In genomic region chr4:43957846-43958461, GRCm38 (mm10) we compare ENCODE assay signal across 8 mouse cellular contexts. TPM values are rescaled to one million over a fixed set of nuclear protein-coding genes. Genes with fewer than 3 reads are reported as not detected.
DNase-seq lines count a peak whose midpoint lies in the region; ATAC-seq and TF ChIP-seq lines count a peak whose summit lies in the region.

No protein-coding gene starts in this region.

- DNase-seq in kidney, adult 11 months, result no peak
- DNase-seq in Patski (ENCODE audit: low read depth, low spot score), result no peak
- DNase-seq in forebrain, postnatal 0 days, result peak; percentile 86
- DNase-seq in liver, postnatal 0 days, result peak; percentile 66
- no peak for DNase-seq in adrenal gland, adult 8-10 months

- no peaks in the 10 kb centered on the region for H3K27me3 ChIP-seq in kidney, embryonic 14.5 days (ENCODE audit: control insufficient read depth, insufficient read depth, low read length)
- no peaks in the 10 kb centered on the region for H3K27me3 ChIP-seq in Patski
- no peaks in the 10 kb centered on the region for H3K27me3 ChIP-seq in forebrain, postnatal 0 days (ENCODE audit: insufficient read depth, low read length)
- no peaks in the 10 kb centered on the region for H3K27me3 ChIP-seq in hindbrain, embryonic 15.5 days
- H3K27me3 ChIP-seq in liver, postnatal 0 days (ENCODE audit: insufficient read depth, low read length), result no peaks in the 10 kb centered on the region

- TF ChIP-seq POLR2A in olfactory bulb, adult 2 months (IDR thresholded peaks at IDR 0.05; ENCODE audit: insufficient read depth, low read depth, low read length), result no peak

- CTCF ChIA-PET in Patski (lab: Charles Lee), result interaction anchor here (1.3 to 2.1 kb wide), 2 partner anchors 10 to 23 kb away, joined by 4 to 7 read pairs; no protein-coding TSS in a partner anchor

- in situ Hi-C loops in Patski (cut with MboI; ENCODE audit: low pct_unique_long_range_greater_than_20kb), result no loop called here

- 0 out of 2 replicates have a peak, but pooled peaks cover 18% of the 10 kb centered on the region for H3K4me1 ChIP-seq in kidney, embryonic 14.5 days (ENCODE audit: control insufficient read depth, insufficient read depth, low read length)
- H3K4me1 ChIP-seq in forebrain, postnatal 0 days (ENCODE audit: insufficient read depth), result peaks cover 6% of the 10 kb centered on the region
- H3K4me1 ChIP-seq in hindbrain, embryonic 15.5 days (replicated peaks), result peaks cover 30% of the 10 kb centered on the region
- peaks cover 47% of the 10 kb centered on the region for H3K4me1 ChIP-seq in liver, postnatal 0 days (ENCODE audit: insufficient read depth)
- H3K4me1 ChIP-seq in olfactory bulb, adult 2 months (ENCODE audit: control insufficient read depth, insufficient read depth, low read length), result peaks cover 15% of the 10 kb centered on the region

- H3K9me3 ChIP-seq in kidney, embryonic 14.5 days (ENCODE audit: control insufficient read depth, low read length), result no peaks in the 10 kb centered on the region
- no peaks in the 10 kb centered on the region for H3K9me3 ChIP-seq in forebrain, postnatal 0 days (ENCODE audit: low read length)
- no peaks in the 10 kb centered on the region for H3K9me3 ChIP-seq in hindbrain, embryonic 15.5 days
- H3K9me3 ChIP-seq in liver, postnatal 0 days (ENCODE audit: low read length), result no peaks in the 10 kb centered on the region

- H3K27ac ChIP-seq in kidney, embryonic 14.5 days (ENCODE audit: low read depth, low read length), result peak overlapping the region; percentile 67; the same call in 1 of the 2 replicates
- peak overlapping the region; percentile 73 for H3K27ac ChIP-seq in forebrain, postnatal 0 days (ENCODE audit: low read depth, low read length)
- H3K27ac ChIP-seq in hindbrain, embryonic 15.5 days (replicated peaks), result peak overlapping the region; percentile 81
- H3K27ac ChIP-seq in liver, postnatal 0 days (ENCODE audit: low read depth), result peak overlapping the region; percentile 81
- no peak overlapping the region for H3K27ac ChIP-seq in olfactory bulb, adult 2 months (ENCODE audit: insufficient read depth, low read depth, low read length)

- H3K36me3 ChIP-seq in kidney, embryonic 14.5 days (ENCODE audit: control insufficient read depth, insufficient read depth, low read length), result no peaks in the 10 kb centered on the region
- no peaks in the 10 kb centered on the region for H3K36me3 ChIP-seq in forebrain, postnatal 0 days (ENCODE audit: insufficient read depth)
- H3K36me3 ChIP-seq in hindbrain, embryonic 15.5 days, result no peaks in the 10 kb centered on the region
- H3K36me3 ChIP-seq in liver, postnatal 0 days (replicated peaks; ENCODE audit: insufficient read depth, low read length), result no peaks in the 10 kb centered on the region

- TF ChIP-seq CTCF in Patski (IDR thresholded peaks at IDR 0.05), result no peak
- TF ChIP-seq CTCF in forebrain, postnatal 0 days (IDR thresholded peaks at IDR 0.05; ENCODE audit: low read depth), result no peak
- no peak for TF ChIP-seq CTCF in liver, postnatal 0 days (IDR thresholded peaks at IDR 0.05; ENCODE audit: low read depth)
- TF ChIP-seq CTCF in olfactory bulb, adult 2 months (IDR thresholded peaks at IDR 0.05; ENCODE audit: insufficient read depth, low read depth, low read length), result no peak

- H3K9ac ChIP-seq in kidney, embryonic 14.5 days (ENCODE audit: low read depth, low read length), result peak overlapping the region; percentile 63
- peak overlapping the region; percentile 90 for H3K9ac ChIP-seq in forebrain, postnatal 0 days
- H3K9ac ChIP-seq in hindbrain, embryonic 15.5 days, result peak overlapping the region; percentile 76
- H3K9ac ChIP-seq in liver, postnatal 0 days (replicated peaks), result peak overlapping the region; percentile 73

- peak overlapping the region; percentile 93 for H3K4me2 ChIP-seq in kidney, embryonic 14.5 days (replicated peaks; ENCODE audit: low read depth, low read length)
- peak overlapping the region; percentile 96 for H3K4me2 ChIP-seq in forebrain, postnatal 0 days (ENCODE audit: low read depth)
- H3K4me2 ChIP-seq in hindbrain, embryonic 15.5 days, result peak overlapping the region; percentile 99
- H3K4me2 ChIP-seq in liver, postnatal 0 days (ENCODE audit: low read depth, low read length), result peak overlapping the region; percentile 93

- TF ChIP-seq EP300 in liver, postnatal 0 days (IDR thresholded peaks at IDR 0.05; ENCODE audit: low read depth), result no peak

- WGBS in kidney, embryonic 14.5 days, result under 1% methylated on average over 26 of the region's 26 CpGs
- 2% methylated on average over 26 of the region's 26 CpGs for WGBS in forebrain, postnatal 0 days
- under 1% methylated on average over 26 of the region's 26 CpGs for WGBS in hindbrain, embryonic 15.5 days
- under 1% methylated on average over 26 of the region's 26 CpGs for WGBS in liver, postnatal 0 days (ENCODE audit: insufficient replicate concordance)
- under 1% methylated on average over 26 of the region's 26 CpGs for WGBS in olfactory bulb, adult 2 months

- ATAC-seq in kidney, embryonic 14.5 days (ENCODE audit: low FRiP score, low TSS enrichment), result peak; percentile 78
- ATAC-seq in Patski, result peak; percentile 62
- ATAC-seq in forebrain, postnatal 0 days, result peak; percentile 74
- peak; percentile 78 for ATAC-seq in hindbrain, embryonic 15.5 days (ENCODE audit: low FRiP score, low read depth)
- ATAC-seq in liver, postnatal 0 days, result peak; percentile 25

- POLR2A ChIA-PET in Patski (lab: Charles Lee), result interaction anchor here (1.5 to 1.6 kb wide), 2 partner anchors 16 to 21 kb away, joined by 6 read pairs; no protein-coding TSS in a partner anchor

- H3K4me3 ChIP-seq in kidney, embryonic 14.5 days (ENCODE audit: low read length), result peak overlapping the region; percentile 67
- peak overlapping the region; percentile 78 for H3K4me3 ChIP-seq in forebrain, postnatal 0 days (ENCODE audit: low read depth, low read length)
- peak overlapping the region; percentile 83 for H3K4me3 ChIP-seq in hindbrain, embryonic 15.5 days
- H3K4me3 ChIP-seq in liver, postnatal 0 days (ENCODE audit: low read depth, low read length), result peak overlapping the region; percentile 65
- peak overlapping the region; percentile 57 for H3K4me3 ChIP-seq in olfactory bulb, adult 2 months (ENCODE audit: insufficient read depth, low read depth, low read length)

RNA-seq across cellular contexts. Expression of gene Glipr2, which starts 0.8 kb away (rescaled TPM):
- 51.4 and 63.6 TPM in 2 replicates for polyA plus RNA-seq in kidney, embryonic 14.5 days (2014; fragmentation: Nextera tagmentation; extraction: Ambion mirVana)
- polyA plus RNA-seq in Patski (2021), result 58.5 TPM
- 25.4 and 25.5 TPM in 2 replicates for total RNA-seq in forebrain, postnatal 0 days (2014; rRNA removed)
- polyA plus RNA-seq in forebrain, postnatal 0 days (2015; fragmentation: Nextera tagmentation; extraction: Ambion mirVana), result 22.2 and 22.6 TPM in 2 replicates
- polyA plus RNA-seq in hindbrain, embryonic 15.5 days (2015; fragmentation: Nextera tagmentation; extraction: Ambion mirVana), result 35.2 and 38.8 TPM in 2 replicates
- polyA plus RNA-seq in liver, postnatal 0 days (2015; fragmentation: Nextera tagmentation; extraction: Ambion mirVana), result 19.4 and 20.4 TPM in 2 replicates
- not detected in 2 replicates for polyA plus RNA-seq in olfactory bulb, adult 2 months (2012; ENCODE audit: insufficient read depth, insufficient read length, low replicate concordance, missing spikeins)
- 1 to 10 TPM; 1.8 to 3.1 (median 2.0) TPM for total RNA-seq in adrenal gland, adult 8-10 months (2022)

RNA-seq across cellular contexts. Expression of gene Ccin, which starts 25.3 kb away (rescaled TPM):
- not detected in 2 replicates for polyA plus RNA-seq in kidney, embryonic 14.5 days (2014; fragmentation: Nextera tagmentation; extraction: Ambion mirVana)
- 1.2 TPM for polyA plus RNA-seq in Patski (2021)
- total RNA-seq in forebrain, postnatal 0 days (2014; rRNA removed), result 0.19 and 0.46 TPM in 2 replicates
- polyA plus RNA-seq in forebrain, postnatal 0 days (2015; fragmentation: Nextera tagmentation; extraction: Ambion mirVana), result 0.08 TPM in 1 of 2 replicates, not detected in the other
- not detected in 2 replicates for polyA plus RNA-seq in hindbrain, embryonic 15.5 days (2015; fragmentation: Nextera tagmentation; extraction: Ambion mirVana)
- not detected in 2 replicates for polyA plus RNA-seq in liver, postnatal 0 days (2015; fragmentation: Nextera tagmentation; extraction: Ambion mirVana)
- polyA plus RNA-seq in olfactory bulb, adult 2 months (2012; ENCODE audit: insufficient read depth, insufficient read length, low replicate concordance, missing spikeins), result not detected in 2 replicates
- total RNA-seq in adrenal gland, adult 8-10 months (2022), result not detected

RNA-seq across cellular contexts. Expression of gene Clta, which starts 46.3 kb away (rescaled TPM):
- 242 and 272 TPM in 2 replicates for polyA plus RNA-seq in kidney, embryonic 14.5 days (2014; fragmentation: Nextera tagmentation; extraction: Ambion mirVana)
- 363 TPM for polyA plus RNA-seq in Patski (2021)
- total RNA-seq in forebrain, postnatal 0 days (2014; rRNA removed), result 579 and 718 TPM in 2 replicates
- 377 and 380 TPM in 2 replicates for polyA plus RNA-seq in forebrain, postnatal 0 days (2015; fragmentation: Nextera tagmentation; extraction: Ambion mirVana)
- 342 and 343 TPM in 2 replicates for polyA plus RNA-seq in hindbrain, embryonic 15.5 days (2015; fragmentation: Nextera tagmentation; extraction: Ambion mirVana)
- polyA plus RNA-seq in liver, postnatal 0 days (2015; fragmentation: Nextera tagmentation; extraction: Ambion mirVana), result 136 and 144 TPM in 2 replicates
- polyA plus RNA-seq in olfactory bulb, adult 2 months (2012; ENCODE audit: insufficient read depth, insufficient read length, low replicate concordance, missing spikeins), result not detected in 2 replicates
- total RNA-seq in adrenal gland, adult 8-10 months (2022), result 100 to 1,000 TPM; 165 to 181 (median 177) TPM

Comparison
In these comparisons a context has a peak if more than half of its experiments do, and no peak if none do; other contexts are left out.
1. ATAC-seq: peak in every context shown above with its lines; median percentile 78 in kidney, embryonic 14.5 days; 78 in hindbrain, embryonic 15.5 days; 74 in forebrain, postnatal 0 days; 62 in Patski; 25 in liver, postnatal 0 days.
2. DNase-seq: peak in forebrain, postnatal 0 days (single experiment) and liver, postnatal 0 days (single experiment); none in kidney, adult 11 months (single experiment), Patski (single experiment) and adrenal gland, adult 8-10 months (single experiment).
3. RNA of gene Glipr2, which starts 0.8 kb away (polyA plus RNA-seq): 51.4 to 63.6 TPM in kidney, embryonic 14.5 days, 58.5 TPM in Patski (single experiment), 35.2 to 38.8 TPM in hindbrain, embryonic 15.5 days, 22.2 to 22.6 TPM in forebrain, postnatal 0 days and 19.4 to 20.4 TPM in liver, postnatal 0 days; not detected in olfactory bulb, adult 2 months; every median in the first group is over 10 times any median in the second.
4. Peak in every context shown above with its lines, with median percentiles within 50 percentile points of each other: H3K4me2 ChIP-seq, H3K4me3 ChIP-seq and H3K9ac ChIP-seq.